Mouse (Mus musculus): Measurements from ENCODE around the gene Nus1.

DNA sequence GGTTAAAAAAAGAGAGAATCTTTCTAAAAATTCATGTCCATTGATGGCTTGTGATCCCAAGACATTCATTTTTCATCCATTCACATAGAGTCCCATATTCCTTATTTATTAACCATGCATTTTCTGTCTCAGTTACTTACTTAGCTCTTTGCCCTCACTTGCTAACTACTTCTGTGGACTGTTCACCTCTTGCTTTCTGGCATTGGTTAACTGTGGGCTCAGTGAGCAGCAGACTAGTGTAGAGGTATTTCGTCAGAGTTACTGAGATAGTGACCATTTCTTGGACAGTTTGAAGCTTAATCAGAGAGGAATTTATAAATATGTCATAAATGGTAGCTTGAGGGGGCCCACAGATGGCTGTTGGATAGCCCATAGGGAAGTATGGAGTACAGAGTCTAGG lies 13.6 kb downstream of the Nus1 start:
- TF ChIP-seq CTCF (IDR thresholded peaks at IDR 0.05; ENCODE audit: control insufficient read depth, insufficient read depth, insufficient replicate concordance, low read depth, low read length) (no peak), POLR2A (IDR thresholded peaks at IDR 0.05; ENCODE audit: control insufficient read depth, low read depth, low read length) (no peak)

Data from testis, adult 2 months (tissue).